Mouse (Mus musculus): Measurements from ENCODE around the gene Rnf220. TPM values are rescaled to one million over a fixed set of nuclear protein-coding genes. Genes with fewer than 3 reads are reported as not detected.

The Rnf220 gene
- total RNA-seq (2021), result 10 to 100 TPM; 45.8 to 46.7 TPM

DNA sequence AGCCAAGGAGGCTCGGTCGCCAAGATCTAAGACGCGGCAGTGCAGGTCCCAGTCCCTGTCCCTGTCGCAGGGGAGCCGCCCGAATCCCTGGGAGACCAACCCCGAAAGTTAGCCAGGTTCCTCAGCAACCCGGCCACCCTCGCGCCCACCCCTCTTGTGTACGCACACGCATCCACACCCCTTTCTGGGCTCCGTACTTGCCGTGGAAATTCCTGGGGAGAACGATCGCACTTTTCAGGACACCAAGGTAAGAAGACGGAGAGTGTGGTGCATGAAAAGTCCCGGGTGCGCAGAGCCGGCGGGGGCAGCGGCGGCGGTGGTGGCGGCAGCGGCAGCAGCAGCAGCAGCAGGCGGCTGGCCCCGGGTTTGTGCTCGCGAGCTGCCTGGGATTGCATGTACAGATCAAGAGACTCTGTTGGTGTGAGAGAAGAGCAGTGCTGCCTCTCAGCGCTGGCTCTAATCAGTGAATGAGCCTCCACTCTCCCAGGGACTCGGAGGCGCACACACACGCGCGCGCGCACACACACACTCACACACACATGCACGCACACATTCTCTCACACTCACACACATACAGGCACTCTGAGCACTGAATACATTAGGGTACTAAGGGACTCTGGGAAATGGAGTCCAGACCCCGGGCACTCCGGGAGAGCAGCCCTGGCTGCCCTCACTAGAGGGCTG lies at the start of gene Rnf220:
Gene Rnf220 (minus strand): TSS at position 571 of the 684 bp plus-strand sequence.
- DNase-seq, result peak; percentile 46

- no peak for DNase-seq
Observed at GRCm38 (mm10) chr4:117546616-117547015, 49.8 kb upstream of the Rnf220 start.

GRCm38 (mm10) chr4:117545448-117545847 lies 48.6 kb upstream of the Rnf220 start:
- no peak for DNase-seq

DNA sequence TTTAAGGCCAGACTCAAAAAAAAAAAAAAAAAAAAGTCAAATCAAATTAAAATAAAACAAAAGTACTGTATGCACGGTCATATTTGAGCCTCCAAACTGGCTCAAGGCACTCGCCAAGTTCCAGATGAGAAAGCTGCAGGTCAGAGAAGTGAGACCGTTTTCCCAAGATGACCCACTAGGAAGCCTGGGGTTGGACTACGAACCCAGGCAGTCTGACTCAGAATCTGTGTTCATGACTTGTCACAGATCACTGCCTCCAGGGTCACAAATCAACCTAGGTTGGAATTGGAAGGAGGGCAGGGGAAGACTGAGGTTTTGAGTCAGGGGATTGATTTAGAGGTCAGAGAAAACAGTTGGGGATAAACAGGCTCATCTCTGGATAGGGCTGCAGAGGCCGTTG lies 43.7 kb upstream of the Rnf220 start:
- no peak for DNase-seq

GRCm38 (mm10) chr4:117539329-117539980 lies 42.6 kb upstream of the Rnf220 start:
- no peak for DNase-seq

DNA sequence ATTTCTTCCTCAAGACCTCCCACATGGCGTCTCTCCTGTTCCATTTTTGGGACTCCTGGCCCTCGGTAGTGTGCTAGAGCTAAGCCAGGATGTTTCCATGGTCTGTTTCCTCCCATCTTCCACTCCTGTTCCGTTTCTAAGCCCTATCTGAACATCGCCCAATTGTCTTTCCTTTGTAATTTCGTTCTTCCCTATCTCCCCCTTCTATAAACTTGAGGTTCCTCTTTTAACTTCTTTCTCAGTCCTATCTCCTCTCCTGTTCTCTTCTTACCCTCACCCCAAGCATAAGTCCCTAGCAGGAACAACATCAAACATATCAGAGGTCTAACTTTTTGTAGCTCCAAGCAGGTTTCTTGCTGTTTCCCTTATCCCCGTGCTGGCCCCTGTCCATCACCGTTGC lies 40.1 kb upstream of the Rnf220 start:
- DNase-seq, result no peak

GRCm38 (mm10) chr4:117535496-117536200 lies 38.8 kb upstream of the Rnf220 start:
- DNase-seq, result no peak

DNA sequence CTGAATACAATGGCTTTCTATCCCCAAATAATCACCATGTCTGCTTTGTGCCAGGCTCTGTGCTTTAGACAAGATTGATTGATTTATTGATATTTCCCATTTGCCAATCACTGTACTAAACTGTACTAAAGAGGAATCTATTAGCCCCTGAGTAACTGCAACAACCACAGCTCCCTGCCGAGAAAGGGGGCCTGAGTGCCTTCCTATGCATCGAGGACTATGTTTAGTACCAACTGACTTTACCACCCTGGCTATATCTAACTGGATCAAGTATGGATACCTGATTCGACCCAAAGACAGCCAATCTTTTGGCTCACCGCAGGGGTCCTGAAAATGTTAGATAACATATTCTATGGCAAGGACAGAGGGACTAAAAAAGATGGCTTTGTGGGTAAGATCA lies 33.0 kb upstream of the Rnf220 start:
- DNase-seq, result no peak

DNA sequence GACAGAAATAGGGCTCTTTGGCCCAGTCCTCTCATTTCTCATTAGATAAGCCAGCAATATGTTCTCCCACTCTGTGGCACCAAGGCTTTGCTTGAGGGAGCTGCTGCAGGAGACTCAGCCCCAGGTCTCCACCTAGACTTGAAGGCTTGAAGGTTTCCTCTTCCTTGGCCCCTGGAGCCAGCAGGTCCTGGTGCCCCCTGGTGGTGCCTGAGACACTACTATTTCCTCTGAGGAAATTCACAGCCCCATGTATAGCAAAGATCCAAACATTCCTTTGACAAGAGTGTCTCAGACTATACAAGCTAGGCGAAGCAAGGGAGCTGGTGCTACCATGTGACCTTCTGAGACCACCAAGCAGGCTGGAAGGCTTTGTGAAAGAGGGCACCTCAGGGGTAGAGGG lies 31.1 kb upstream of the Rnf220 start:
- DNase-seq, result peak; percentile 68

DNA sequence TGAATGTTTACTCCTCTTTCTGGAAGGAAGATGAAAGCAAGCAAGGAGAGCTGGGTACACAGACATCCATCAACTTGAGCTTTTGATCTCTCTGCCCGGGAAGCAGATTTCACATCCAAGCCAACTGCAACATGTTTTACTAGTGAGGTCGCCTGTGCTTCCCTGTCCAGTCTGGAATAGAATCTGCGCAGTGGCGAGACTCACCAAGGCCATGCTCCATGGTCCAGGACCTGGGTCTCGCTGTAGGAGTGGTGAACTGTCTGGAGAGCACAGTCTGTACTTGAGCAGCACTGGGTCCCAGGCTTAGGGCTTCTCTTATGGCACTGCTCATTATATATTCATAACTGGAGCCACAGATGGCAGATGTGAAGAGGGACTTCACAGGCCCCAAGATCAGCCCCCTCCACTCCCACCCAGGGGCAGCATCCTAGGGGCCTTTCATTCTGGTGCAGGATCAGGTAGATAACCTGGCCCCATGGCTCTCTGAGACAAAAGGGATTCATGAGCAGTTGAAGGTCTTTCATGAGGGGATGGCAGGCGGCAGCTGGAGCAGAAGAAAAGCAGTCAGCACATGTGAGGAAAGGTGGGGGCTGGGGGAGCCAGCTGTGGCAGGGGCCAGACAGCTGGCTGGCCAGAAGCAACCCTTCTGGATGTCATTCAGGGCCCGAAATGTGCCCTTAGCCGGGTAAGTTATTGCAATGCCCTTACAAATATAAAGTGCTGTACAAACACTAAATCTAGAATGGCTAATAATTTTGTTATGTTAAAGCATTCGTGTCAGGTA lies 30.5 kb upstream of the Rnf220 start:
- DNase-seq, result no peak

DNA sequence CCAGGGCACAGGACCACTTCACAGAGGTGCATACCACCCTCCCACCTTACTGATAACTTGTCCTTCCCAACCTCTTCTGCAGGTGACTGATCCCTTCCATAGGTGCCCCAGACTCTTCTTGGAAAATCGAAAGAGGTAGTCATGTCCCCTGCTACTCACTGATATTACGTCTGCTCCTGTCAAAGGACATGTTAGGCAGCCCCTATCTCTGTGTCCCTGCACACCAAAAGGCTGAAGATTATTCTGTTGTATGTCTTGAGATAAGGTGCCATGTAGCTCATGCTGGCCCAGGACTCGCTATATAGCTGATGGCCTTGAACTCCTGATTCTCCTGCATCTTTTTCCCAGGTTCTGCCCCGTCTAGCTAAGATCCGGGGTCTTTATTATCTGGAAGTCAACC lies 29.1 kb upstream of the Rnf220 start:
- DNase-seq, result no peak

- no peak for DNase-seq
Observed at GRCm38 (mm10) chr4:117521350-117521749, 24.5 kb upstream of the Rnf220 start.

- DNase-seq, result no peak
Observed at GRCm38 (mm10) chr4:117518246-117518645, 21.4 kb upstream of the Rnf220 start.

DNA sequence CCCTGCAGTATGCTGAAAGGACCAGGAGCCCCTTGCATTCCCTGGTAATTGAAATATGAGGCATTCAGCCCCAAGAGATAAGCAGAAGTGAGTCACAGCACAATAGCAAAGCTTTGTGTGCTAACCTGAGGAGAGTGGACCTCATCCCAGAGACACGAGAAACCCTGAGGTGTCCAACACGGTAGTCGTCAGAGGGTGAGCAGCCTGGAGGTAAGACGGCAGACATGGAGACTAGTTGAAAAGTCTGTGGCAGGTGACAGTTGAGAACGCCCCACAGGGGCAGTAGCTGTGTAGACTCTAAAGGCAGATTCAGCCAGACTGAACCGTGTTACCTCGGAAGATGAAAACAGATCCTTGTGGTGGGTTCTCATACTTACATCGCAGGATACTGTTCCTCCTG lies 2.2 kb upstream of the Rnf220 start:
- no peak for DNase-seq

DNA sequence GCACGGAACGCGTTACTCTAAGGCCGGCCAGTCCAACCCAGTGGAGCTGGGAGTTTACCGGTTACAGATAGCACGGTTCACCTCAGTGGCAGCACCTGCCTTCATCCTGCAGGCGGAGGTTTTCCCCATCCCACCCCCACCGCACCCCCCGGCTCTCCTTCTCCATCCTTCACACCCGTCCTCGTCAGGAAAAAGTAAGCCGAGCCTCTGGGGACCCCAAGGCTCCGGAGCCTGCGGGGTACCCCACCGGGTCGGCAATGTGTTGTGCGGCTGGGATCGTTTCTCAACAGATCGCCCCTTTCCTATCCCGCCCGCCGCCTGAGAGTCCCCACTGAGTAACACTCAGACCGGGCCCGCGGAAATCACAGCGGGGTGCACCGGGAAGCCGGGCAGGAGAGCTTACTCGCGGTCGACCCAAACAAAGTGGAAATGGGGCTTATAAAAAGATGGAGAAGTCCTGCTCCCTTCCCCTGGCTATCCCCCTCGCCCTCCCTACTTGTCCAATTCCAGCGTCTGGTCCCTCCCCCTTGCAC lies 917 bp downstream of the Rnf220 start:
- no peak for DNase-seq

DNA sequence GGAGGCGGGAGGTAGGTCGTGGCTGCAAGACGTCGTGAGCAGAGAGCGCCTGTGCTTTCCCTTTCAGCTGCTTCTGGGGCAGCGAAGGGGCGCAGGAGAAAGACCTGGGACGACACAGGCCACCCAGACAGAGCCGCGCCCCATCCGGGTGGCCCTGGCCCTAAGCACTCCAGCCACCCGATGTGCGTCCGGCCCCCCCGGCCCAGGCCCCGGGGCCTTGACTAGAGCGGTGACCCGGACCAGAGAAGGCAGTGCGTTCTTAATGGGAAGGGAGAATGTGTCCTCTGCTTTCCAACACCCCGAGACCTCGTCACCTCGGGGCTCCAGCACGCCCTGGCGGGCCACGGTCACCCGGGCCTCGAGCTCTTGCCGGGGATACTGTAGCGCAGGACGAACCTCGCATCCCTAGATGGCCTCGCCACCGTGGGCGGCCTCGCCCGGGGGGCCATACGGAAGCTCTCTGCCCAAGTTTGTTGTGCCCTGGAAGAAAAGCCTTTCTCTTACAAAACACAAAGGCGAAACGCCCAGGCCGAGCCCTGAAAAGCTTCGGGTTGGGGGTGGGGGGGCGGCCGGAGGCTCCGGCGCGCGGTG lies 1.8 kb downstream of the Rnf220 start:
- DNase-seq, result no peak

GRCm38 (mm10) chr4:117493905-117494851 lies 2.7 kb downstream of the Rnf220 start:
- peak; percentile 30 for DNase-seq

DNA sequence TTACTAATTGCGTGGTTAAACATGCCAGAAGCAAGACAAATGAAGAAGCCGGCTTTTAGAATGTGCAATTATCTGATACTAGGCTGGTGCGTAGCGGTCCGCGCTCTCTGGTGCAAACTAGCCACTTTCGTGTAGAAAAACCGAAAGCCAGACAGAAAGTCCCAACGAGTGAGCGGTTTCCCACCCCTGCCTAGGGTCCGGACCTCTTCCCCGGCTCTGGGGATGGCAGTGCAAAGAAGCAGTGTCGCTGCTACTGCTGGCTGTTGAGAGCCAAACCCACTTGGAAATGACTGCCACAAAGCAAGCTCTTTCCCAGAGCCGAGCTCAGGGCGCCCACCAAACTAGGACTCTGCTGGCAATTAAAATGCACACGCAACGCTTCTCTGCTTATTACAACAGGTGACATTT lies 3.7 kb downstream of the Rnf220 start:
- DNase-seq, result no peak

- no peak for DNase-seq
Observed at GRCm38 (mm10) chr4:117491840-117492239, 5.0 kb downstream of the Rnf220 start.

DNA sequence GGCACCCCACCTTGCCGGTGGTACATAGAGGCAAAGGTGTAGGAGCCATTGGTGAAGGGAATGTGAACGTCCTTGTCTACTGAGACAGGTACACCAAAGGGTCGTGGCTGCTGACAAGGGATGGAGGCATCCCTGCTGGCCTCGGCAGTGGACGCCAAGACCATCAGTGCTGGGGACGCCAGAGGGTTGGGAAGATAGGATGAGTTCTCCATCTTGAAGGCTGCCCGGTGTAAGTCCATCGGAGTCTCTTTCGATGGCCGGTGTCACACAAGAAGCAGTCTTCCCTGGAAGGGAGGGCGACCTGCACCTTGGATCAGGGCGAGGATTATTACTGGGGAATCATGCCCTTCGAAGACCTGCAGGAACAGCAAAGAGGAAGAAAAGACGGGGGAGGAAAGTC lies 6.9 kb downstream of the Rnf220 start:
- no peak for DNase-seq

- DNase-seq, result no peak
Observed at GRCm38 (mm10) chr4:117489566-117489965, 7.3 kb downstream of the Rnf220 start.
